Mouse (Mus musculus) stomach, embryonic 15.5 days (tissue): ENCODE measurements around the gene Speer4f1. TPM values are rescaled to one million over a fixed set of nuclear protein-coding genes. Genes with fewer than 3 reads are reported as not detected.
"Not testable (repeated sequence)": the region's sequence is repeated elsewhere in the genome, so short reads cannot be mapped to it uniquely, and the experiment has no call there.

Experiments
- ATAC-seq: fragments of 200-750 bp; cut with Nextera tagmentation; 2 replicates; pipeline ENCODE4 v1.8.0; 2017; ENCODE audit warnings: low read depth, moderate number of reproducible peaks, moderate TSS enrichment; ENCODE audit not compliant: insufficient read depth, low FRiP score
- H3K27ac ChIP-seq: fragments of 300-500 bp; sonication (generic); 2 replicates; pipeline ENCODE4 v1.5.1; 2015; ENCODE audit warnings: mild to moderate bottlenecking, inconsistent platforms
- H3K27me3 ChIP-seq: fragments of 300-500 bp; sonication (generic); replicated peaks from 2 replicates; pipeline ENCODE4 v1.6.1; 2015; ENCODE audit warnings: inconsistent platforms
- H3K36me3 ChIP-seq: fragments of 300-500 bp; sonication (generic); 2 replicates; pipeline ENCODE4 v1.6.1; 2015; ENCODE audit warnings: inconsistent platforms
- H3K4me1 ChIP-seq: fragments of 300-500 bp; sonication (generic); 2 replicates; pipeline ENCODE4 v1.6.1; 2015; ENCODE audit warnings: inconsistent platforms
- H3K4me2 ChIP-seq: fragments of 300-500 bp; sonication (generic); 2 replicates; pipeline ENCODE4 v1.6.1; 2015; ENCODE audit warnings: mild to moderate bottlenecking, inconsistent platforms
- H3K4me3 ChIP-seq: fragments of 300-500 bp; sonication (generic); replicated peaks from 2 replicates; pipeline ENCODE4 v1.5.1; 2015; ENCODE audit warnings: inconsistent platforms
- H3K9ac ChIP-seq: fragments of 300-500 bp; sonication (generic); 2 replicates; pipeline ENCODE4 v1.6.1; 2015; ENCODE audit warnings: inconsistent platforms
- H3K9me3 ChIP-seq: fragments of 300-500 bp; sonication (generic); 2 replicates; pipeline ENCODE4 v1.6.1; 2016; ENCODE audit warnings: inconsistent platforms
- WGBS: fragments of 180-500 bp; shearing (Covaris S2); methylation state at CpG from one replicate; pipeline ENCODE4 v1.1.7; 2015; 5-methylcytosine and 5-hydroxymethylcytosine counted together
- polyA plus RNA-seq: library from polyadenylated mRNA; unstranded; fragments of >200 nt; fragmentation: Nextera tagmentation; extraction: Ambion mirVana; gene quantifications from 2 replicates; pipeline ENCODE4 v1.2.1, GENCODE M21; 2015

Speer4f1 gene
- not detected in 2 replicates for polyA plus RNA-seq

GRCm38 (mm10) chr5:17475798-17476197 lies at the start of gene Speer4f1:
Speer4f1 (plus strand) TSS chr5:17476098.
- not testable (repeated sequence) for H3K9me3 ChIP-seq, H3K36me3 ChIP-seq, H3K9ac ChIP-seq, H3K27me3 ChIP-seq, H3K4me1 ChIP-seq, H3K4me2 ChIP-seq, H3K4me3 ChIP-seq, H3K27ac ChIP-seq, ATAC-seq
- 94% methylated on average over 1 of the region's 1 CpGs for WGBS

GRCm38 (mm10) chr5:17426930-17427329 lies 49.0 kb upstream of the Speer4f1 start:
- 81% methylated on average over 1 of the region's 1 CpGs for WGBS
- no peak overlapping the region for H3K4me2 ChIP-seq
- no peak for ATAC-seq
- H3K4me1 ChIP-seq: no peaks in the 10 kb centered on the region
- no peaks in the 10 kb centered on the region for H3K36me3 ChIP-seq
- no peak overlapping the region for H3K4me3 ChIP-seq
- no peak overlapping the region for H3K9ac ChIP-seq
- H3K27ac ChIP-seq: no peak overlapping the region
- no peaks in the 10 kb centered on the region for H3K9me3 ChIP-seq
- H3K27me3 ChIP-seq: no peaks in the 10 kb centered on the region

- H3K4me3 ChIP-seq: no peak overlapping the region
- no peak overlapping the region for H3K9ac ChIP-seq
- no peaks in the 10 kb centered on the region for H3K27me3 ChIP-seq
- ATAC-seq: no peak
- H3K27ac ChIP-seq: no peak overlapping the region
- 85% methylated on average over 3 of the region's 3 CpGs for WGBS
- no peaks in the 10 kb centered on the region for H3K36me3 ChIP-seq
- H3K4me1 ChIP-seq: no peaks in the 10 kb centered on the region
- no peak overlapping the region for H3K4me2 ChIP-seq
- no peaks in the 10 kb centered on the region for H3K9me3 ChIP-seq
Measured at GRCm38 (mm10) chr5:17434721-17435120, 41.2 kb upstream of the Speer4f1 start.

GRCm38 (mm10) chr5:17436209-17436608 lies 39.7 kb upstream of the Speer4f1 start:
- ATAC-seq: no peak
- Histone ChIP-seq H3K27me3 (no peaks in the 10 kb centered on the region), H3K9ac (no peak overlapping the region), H3K4me3 (no peak overlapping the region), H3K36me3 (no peaks in the 10 kb centered on the region), H3K9me3 (no peaks in the 10 kb centered on the region), H3K4me2 (no peak overlapping the region), H3K27ac (no peak overlapping the region), H3K4me1 (no peaks in the 10 kb centered on the region)
- 55% methylated on average over 2 of the region's 2 CpGs for WGBS

GRCm38 (mm10) chr5:17439487-17440102 lies 36.3 kb upstream of the Speer4f1 start:
- Histone ChIP-seq H3K9me3 (no peaks in the 10 kb centered on the region), H3K27ac (no peak overlapping the region), H3K4me1 (no peaks in the 10 kb centered on the region), H3K36me3 (no peaks in the 10 kb centered on the region), H3K4me3 (no peak overlapping the region), H3K9ac (no peak overlapping the region), H3K4me2 (no peak overlapping the region), H3K27me3 (no peaks in the 10 kb centered on the region)
- ATAC-seq: no peak

GRCm38 (mm10) chr5:17454059-17454458 lies 21.8 kb upstream of the Speer4f1 start:
- WGBS: 63% methylated on average over 5 of the region's 5 CpGs
- no peaks in the 10 kb centered on the region for H3K9me3 ChIP-seq
- ATAC-seq: no peak

GRCm38 (mm10) chr5:17454952-17455586 lies 20.8 kb upstream of the Speer4f1 start:
- Histone ChIP-seq H3K4me1 (no peaks in the 10 kb centered on the region), H3K36me3 (no peaks in the 10 kb centered on the region), H3K27me3 (no peaks in the 10 kb centered on the region), H3K4me2 (no peak overlapping the region), H3K9me3 (no peaks in the 10 kb centered on the region), H3K27ac (no peak overlapping the region), H3K9ac (no peak overlapping the region), H3K4me3 (no peak overlapping the region)
- ATAC-seq: no peak
- WGBS: 86% methylated on average over 6 of the region's 6 CpGs

More at GRCm38 (mm10) chr5:17454059-17454458, 21.8 kb upstream of the Speer4f1 start:
- H3K4me1 ChIP-seq: no peaks in the 10 kb centered on the region
- H3K9ac ChIP-seq: no peak overlapping the region
- H3K27me3 ChIP-seq: no peaks in the 10 kb centered on the region
- H3K36me3 ChIP-seq: no peaks in the 10 kb centered on the region
- H3K4me2 ChIP-seq: no peak overlapping the region
- H3K27ac ChIP-seq: no peak overlapping the region
- H3K4me3 ChIP-seq: no peak overlapping the region

GRCm38 (mm10) chr5:17456671-17457070 lies 19.2 kb upstream of the Speer4f1 start:
- ATAC-seq: no peak
- Histone ChIP-seq H3K4me2 (no peak overlapping the region), H3K9me3 (no peaks in the 10 kb centered on the region), H3K27me3 (no peaks in the 10 kb centered on the region), H3K4me3 (no peak overlapping the region), H3K27ac (no peak overlapping the region), H3K9ac (no peak overlapping the region), H3K36me3 (no peaks in the 10 kb centered on the region), H3K4me1 (no peaks in the 10 kb centered on the region)
- WGBS: 78% methylated on average over 3 of the region's 3 CpGs

GRCm38 (mm10) chr5:17468120-17468519 lies 7.8 kb upstream of the Speer4f1 start:
- H3K4me2 ChIP-seq, H3K36me3 ChIP-seq, H3K27ac ChIP-seq, H3K4me1 ChIP-seq, H3K9ac ChIP-seq, H3K9me3 ChIP-seq, H3K4me3 ChIP-seq, ATAC-seq, H3K27me3 ChIP-seq: not testable (repeated sequence)
- 74% methylated on average over 4 of the region's 4 CpGs for WGBS

GRCm38 (mm10) chr5:17476476-17476875 lies 578 bp downstream of the Speer4f1 start:
- H3K27ac ChIP-seq: no peak overlapping the region
- no peaks in the 10 kb centered on the region for H3K27me3 ChIP-seq
- no peaks in the 10 kb centered on the region for H3K4me1 ChIP-seq
- H3K9me3 ChIP-seq: no peaks in the 10 kb centered on the region
- no peak overlapping the region for H3K9ac ChIP-seq
- no peak overlapping the region for H3K4me2 ChIP-seq
- no peaks in the 10 kb centered on the region for H3K36me3 ChIP-seq
- ATAC-seq: no peak
- 58% methylated on average over 1 of the region's 1 CpGs for WGBS
- H3K4me3 ChIP-seq: no peak overlapping the region

GRCm38 (mm10) chr5:17489894-17490293 lies 14.0 kb downstream of the Speer4f1 start:
- WGBS: 33% methylated on average over 1 of the region's 1 CpGs

GRCm38 (mm10) chr5:17495616-17496015 lies 19.7 kb downstream of the Speer4f1 start:
- no peak overlapping the region for H3K4me3 ChIP-seq
- H3K9me3 ChIP-seq: no peaks in the 10 kb centered on the region
- no peaks in the 10 kb centered on the region for H3K4me1 ChIP-seq
- 72% methylated on average over 2 of the region's 2 CpGs for WGBS
- H3K36me3 ChIP-seq: no peaks in the 10 kb centered on the region
- no peak overlapping the region for H3K9ac ChIP-seq
- H3K4me2 ChIP-seq: no peak overlapping the region
- H3K27ac ChIP-seq: no peak overlapping the region
- no peaks in the 10 kb centered on the region for H3K27me3 ChIP-seq
- no peak for ATAC-seq

More at GRCm38 (mm10) chr5:17489894-17490293, 14.0 kb downstream of the Speer4f1 start:
- no peak overlapping the region for H3K27ac ChIP-seq
- H3K9me3 ChIP-seq: no peaks in the 10 kb centered on the region
- no peaks in the 10 kb centered on the region for H3K36me3 ChIP-seq
- H3K9ac ChIP-seq: no peak overlapping the region
- no peaks in the 10 kb centered on the region for H3K27me3 ChIP-seq
- H3K4me1 ChIP-seq: no peaks in the 10 kb centered on the region
- ATAC-seq: no peak
- H3K4me3 ChIP-seq: no peak overlapping the region
- H3K4me2 ChIP-seq: no peak overlapping the region
